Mouse (Mus musculus): ENCODE data around the gene Ppp2r5a. TPM values are rescaled to one million over a fixed set of nuclear protein-coding genes. Genes with fewer than 3 reads are reported as not detected.

Ppp2r5a gene
- total RNA-seq, 2 experiments from 2014 or later: 65.0 to 80.1 TPM

DNA sequence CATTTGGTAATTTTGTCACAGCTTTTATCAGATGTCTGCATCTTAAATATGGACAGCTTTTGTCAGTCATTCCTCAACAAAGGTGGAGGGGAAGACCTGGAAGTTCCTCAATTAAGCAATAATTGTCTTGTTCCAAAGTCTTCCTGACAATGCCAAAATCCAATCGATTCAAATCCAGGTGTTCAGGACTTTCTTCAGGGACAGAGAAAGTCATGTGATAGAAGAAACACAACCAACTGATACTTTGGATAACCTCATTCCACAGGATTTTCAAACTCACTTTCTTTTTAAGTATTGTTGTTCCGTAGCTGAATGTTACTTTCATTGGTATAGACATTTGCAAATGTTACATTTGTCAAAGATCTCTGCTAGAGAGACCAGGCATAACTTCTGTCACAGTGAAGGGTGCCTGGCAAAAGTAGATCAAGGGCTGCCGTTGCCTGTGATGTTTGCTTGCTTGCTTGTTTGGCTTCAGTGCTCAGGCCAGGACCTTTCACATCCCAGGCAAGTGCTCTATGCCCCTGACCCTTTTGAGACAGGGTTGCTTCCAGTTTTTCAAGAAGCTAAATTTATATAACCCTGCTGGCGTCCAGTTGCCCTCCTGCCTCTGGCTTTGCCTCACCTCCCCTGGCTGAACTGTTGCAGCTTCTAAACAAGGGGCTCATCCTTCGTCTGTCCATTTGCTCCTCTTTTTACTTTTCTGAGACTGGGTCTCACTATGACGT lies 10.8 kb upstream of the Ppp2r5a start:
- intact Hi-C loops (cut with DNase I): no loop called here
- H3K27ac ChIP-seq: no peak overlapping the region
- H3K4me3 ChIP-seq: no peak overlapping the region
- TF ChIP-seq CTCF (IDR thresholded peaks at IDR 0.05): no peak
- DNase-seq: no peak

DNA sequence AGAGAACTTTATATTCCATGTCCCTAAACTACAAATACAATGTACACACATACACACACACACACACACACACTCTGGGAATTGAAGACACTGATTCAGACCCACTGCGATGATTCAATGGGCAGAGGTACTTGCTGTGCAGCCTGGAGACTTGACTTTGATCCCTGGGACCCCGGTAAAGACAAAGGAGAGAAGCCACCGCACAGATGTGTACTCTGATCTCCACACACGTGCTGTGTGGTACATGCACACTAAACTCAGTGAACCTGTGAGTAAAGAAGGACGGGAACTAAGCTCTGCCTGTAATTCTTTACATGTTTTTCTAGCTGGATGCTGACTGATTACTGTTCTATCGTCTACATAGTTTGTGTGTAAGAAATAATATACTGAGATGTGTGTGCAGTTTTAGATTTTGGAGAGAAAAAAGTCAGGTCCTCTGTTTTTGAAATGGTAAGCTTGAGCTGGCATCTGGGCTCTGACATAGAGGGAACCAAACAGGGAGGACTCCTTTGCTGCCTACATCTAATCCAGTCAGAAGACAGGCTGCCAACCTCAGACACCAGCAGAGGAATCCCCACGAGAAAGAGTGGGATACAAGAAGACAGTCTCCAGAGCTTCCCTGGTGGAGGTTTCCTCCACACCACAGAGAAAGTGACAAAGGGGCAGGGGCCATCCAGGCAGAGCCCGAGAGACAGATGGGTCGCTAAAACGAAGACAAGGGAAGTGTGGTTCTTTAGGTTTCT lies 7.4 kb upstream of the Ppp2r5a start:
- no peak for DNase-seq
- Histone ChIP-seq H3K27ac (peak overlapping the region; percentile 46; the same call in 1 of the 2 replicates), H3K4me3 (peak overlapping the region; percentile 46)
- TF ChIP-seq CTCF (IDR thresholded peaks at IDR 0.05): no peak
- intact Hi-C loops (cut with DNase I): no loop called here

DNA sequence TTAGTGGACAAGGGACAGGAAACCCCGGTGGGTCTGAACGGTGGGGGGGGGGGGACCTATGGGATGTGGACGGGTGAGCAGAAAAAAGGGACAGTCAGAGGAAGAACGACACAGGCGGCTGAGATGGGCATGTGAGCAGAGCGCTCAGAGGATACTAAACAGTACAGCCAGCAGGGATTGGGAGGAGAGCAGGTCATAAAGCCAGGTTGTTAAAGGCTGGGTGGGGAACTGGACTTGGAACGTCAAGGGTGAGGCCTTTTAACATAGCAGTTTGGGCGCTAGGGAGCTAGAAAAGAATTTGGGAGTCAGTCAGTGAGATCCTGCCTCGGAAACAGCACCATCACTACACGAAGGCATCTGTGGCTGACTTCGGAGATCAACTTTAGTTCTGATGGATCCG lies 4.2 kb upstream of the Ppp2r5a start:
- no peak for TF ChIP-seq CTCF (IDR thresholded peaks at IDR 0.05)
- intact Hi-C loops (cut with DNase I): no loop called here
- Histone ChIP-seq H3K4me3 (no peak overlapping the region), H3K27ac (no peak overlapping the region)
- no peak for DNase-seq

DNA sequence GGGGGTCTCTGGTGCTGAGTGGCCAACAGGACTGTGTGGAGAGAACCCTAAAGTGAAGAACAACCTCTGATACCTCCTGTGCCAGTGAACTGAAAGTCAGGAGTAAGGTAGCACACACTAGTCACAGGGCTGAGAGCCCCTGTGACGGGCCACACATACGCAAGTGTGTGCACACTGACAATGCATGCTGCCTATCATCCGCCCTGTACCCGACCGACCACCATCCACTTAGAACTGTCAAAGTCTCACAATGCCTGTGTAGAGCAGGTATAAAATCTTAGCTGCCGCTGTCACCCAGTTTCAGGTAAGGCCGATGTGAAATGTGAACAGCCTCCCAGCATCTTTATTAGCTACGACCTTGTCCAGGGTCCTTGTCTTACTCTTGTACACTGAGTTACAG lies 3.4 kb upstream of the Ppp2r5a start:
- no peak for TF ChIP-seq CTCF (IDR thresholded peaks at IDR 0.05)
- no peak overlapping the region for H3K27ac ChIP-seq
- no peak for DNase-seq
- intact Hi-C loops (cut with DNase I): no loop called here
- no peak overlapping the region for H3K4me3 ChIP-seq

DNA sequence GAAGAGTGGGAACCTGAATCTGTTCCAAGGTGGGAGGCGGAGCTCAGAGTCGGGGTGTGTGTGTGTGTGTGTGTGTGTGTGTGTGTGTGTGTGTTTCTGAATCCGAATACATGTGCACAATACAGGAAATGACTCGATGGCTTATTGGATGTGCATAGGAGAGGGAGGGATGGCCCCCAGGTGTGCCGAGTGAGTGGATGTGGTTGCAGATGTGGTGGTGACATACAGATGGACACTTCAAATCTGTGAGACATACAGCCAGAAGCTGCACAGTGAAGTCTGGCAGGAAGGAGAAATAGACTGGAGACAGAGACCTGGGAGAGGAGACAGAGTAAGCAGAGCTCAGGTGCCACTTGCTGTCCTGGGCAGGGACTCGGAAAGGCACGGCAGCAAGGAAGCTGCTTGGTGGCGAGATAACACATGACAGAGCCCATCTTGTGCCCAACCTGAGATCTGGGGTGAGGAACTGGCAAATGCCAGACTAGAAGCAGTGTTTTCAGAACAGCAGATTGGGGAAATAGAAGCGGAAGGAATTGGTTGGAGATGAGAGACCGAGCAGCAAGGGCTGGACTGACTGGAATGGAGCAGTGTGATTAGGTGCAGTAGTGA lies 1.8 kb upstream of the Ppp2r5a start:
- no peak for DNase-seq
- Histone ChIP-seq H3K4me3 (no peak overlapping the region), H3K27ac (no peak overlapping the region)
- intact Hi-C loops (cut with DNase I): no loop called here
- no peak for TF ChIP-seq CTCF (IDR thresholded peaks at IDR 0.05)

DNA sequence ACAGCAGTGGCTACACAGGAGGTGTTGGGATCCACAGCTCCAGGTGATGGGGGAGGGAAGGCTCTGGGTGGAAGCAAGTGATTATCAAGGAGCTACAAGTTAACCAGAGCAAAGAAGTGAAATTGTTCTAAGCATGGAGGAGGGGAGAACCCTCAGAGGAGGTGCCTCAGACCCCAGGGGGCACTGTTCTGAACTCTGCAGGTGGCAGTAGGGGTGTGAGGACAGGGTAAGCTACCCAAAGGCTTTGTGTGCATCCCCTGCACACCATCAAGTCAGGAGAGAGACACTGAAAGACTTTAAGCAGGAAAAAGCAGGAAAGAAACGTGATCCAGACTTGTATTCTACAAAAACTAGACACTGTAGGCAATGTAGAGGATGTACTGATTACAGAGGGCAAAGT lies 1.2 kb upstream of the Ppp2r5a start:
- intact Hi-C loops (cut with DNase I): no loop called here
- H3K4me3 ChIP-seq: no peak overlapping the region

DNA sequence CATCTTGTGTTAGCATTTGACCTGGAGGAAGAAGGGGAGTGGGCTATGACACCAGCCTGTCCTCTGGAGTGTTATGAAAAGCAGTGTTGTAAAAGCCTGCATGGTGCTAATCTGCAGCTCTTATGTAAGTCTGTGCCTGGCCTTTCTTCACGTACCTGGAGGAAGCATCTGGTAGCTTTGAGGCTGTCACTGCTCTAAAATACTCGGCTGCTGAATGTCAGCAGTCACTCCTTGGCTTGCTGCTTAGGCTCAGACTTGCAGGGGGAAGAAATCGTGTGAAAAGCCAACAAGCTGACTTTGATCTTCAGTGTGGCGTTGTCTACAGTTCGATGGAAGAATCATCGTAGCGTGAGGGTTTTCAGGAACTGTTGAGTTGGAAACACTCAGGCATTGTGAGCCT lies 566 bp downstream of the Ppp2r5a start:
- Histone ChIP-seq H3K4me3 (no peak overlapping the region), H3K27ac (peak overlapping the region; percentile 28; the same call in 1 of the 2 replicates)
- DNase-seq: no peak
- no peak for TF ChIP-seq CTCF (IDR thresholded peaks at IDR 0.05)
- intact Hi-C loops (cut with DNase I): no loop called here

More for the DNA sequence above, 1.2 kb upstream of the Ppp2r5a start:
- no peak for DNase-seq
- H3K27ac ChIP-seq: no peak overlapping the region
- no peak for TF ChIP-seq CTCF (IDR thresholded peaks at IDR 0.05)

DNA sequence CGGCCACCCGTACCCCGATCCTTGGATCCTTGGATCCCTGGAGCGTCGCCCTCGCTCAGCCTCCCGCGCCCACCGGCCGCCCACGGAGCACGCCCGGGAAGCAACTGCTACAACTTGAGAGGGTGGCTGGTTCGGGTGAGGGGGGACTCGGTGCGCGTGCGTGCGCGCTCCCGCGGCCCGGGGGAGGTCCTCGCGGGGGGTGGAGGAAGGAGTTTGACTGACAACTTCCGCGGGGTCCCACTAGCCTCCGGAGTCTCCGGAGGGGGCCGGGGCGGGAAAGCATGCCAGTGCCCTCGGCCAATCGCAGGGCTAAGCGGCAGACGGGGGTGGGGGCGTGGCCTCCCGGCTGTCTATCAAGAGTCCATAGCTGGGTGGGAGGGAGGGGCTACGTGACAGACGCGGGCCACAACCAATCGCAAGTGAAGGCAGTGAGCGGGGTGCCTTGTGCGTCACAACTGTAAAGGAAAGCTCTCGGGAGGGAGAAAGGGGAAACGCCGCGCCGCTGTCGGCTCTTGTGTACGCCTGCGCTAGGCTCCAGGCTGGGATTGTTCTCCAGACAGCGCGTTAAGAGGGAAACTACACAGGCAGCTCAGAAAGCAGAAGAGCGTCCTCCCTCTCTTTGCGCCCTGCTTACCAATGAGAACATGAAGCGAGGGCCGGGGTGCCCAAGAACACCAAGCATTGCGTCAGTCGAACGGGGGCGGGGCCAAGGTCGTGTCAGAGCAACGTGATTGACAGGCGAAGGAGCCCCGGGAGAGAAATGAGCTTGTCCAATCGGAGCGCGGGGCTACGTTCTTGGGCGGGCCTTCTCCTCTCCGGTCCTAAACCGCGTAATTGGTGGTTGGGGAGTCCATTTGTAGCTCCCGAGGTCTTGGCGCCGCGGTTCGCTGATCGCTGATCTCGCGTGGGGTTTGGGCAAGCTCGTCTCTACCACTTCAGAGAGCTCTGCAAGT lies 5.9 kb downstream of the Ppp2r5a start:
- intact Hi-C loops (cut with DNase I): loop anchor here (5.0 kb wide), 1 partner anchor 60 kb away; no protein-coding TSS in a partner anchor
- peak overlapping the region; percentile 100 for H3K27ac ChIP-seq
- H3K4me3 ChIP-seq: peak overlapping the region; percentile 84
- DNase-seq: peak; percentile 100
- no peak for TF ChIP-seq CTCF (IDR thresholded peaks at IDR 0.05)

DNA sequence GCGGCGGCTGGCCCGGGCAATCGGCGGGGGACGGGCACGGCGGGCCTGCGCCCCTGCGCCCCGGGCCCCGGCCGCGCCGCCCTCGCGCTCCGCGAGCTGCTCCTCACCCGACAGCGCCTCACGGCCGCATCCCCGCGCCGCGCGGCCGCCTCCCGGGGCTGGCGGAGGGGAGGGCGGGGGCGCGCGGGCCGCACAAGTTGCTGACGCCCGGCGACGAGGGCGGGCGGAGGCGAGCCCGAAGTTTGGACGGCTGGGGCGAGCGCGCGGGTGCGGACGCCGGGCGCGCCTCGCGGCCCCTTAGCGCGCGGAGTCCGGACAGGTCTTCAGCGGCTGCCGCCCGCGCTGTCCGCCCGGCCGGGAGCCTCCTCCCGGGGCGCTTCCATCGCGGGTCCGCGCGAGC lies 6.6 kb downstream of the Ppp2r5a start:
- peak; percentile 89 for DNase-seq

DNA sequence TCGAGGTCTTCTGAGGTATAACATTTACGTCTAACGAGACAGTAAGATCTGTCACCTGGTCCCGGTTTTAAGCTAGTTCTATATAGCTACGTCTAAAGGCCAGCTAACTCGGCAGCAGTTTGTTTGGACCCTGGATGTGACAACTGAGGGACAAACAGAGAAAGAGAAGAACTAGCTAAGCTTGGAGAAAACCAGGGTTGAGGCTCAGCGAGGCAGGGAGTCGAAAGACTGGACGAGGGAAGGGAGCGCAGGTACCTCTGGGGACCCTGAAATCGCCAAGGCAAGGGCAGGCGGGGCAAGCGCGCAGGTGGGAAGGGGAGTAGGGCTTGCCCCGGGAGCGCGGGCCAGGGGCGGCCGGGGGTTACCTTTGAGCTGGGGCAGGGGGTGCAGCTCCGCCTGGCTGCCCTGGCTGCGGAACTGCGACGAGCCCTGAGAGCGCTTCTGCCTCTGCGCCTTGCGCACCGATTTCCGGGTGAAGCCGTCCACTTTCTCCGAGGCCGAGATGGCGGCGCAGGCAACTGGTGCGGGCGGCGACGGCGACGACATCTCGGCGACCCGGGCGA lies 7.1 kb downstream of the Ppp2r5a start:
- peak overlapping the region; percentile 84 for H3K4me3 ChIP-seq
- H3K27ac ChIP-seq: peak overlapping the region; percentile 100
- peak; percentile 74 for DNase-seq
- intact Hi-C loops (cut with DNase I): loop anchor here (5.0 kb wide), 1 partner anchor 61 kb away; no protein-coding TSS in a partner anchor
- no peak for TF ChIP-seq CTCF (IDR thresholded peaks at IDR 0.05)

More for the DNA sequence above, 6.6 kb downstream of the Ppp2r5a start:
- no peak for TF ChIP-seq CTCF (IDR thresholded peaks at IDR 0.05)
- intact Hi-C loops (cut with DNase I): loop anchor here (5.0 kb wide), 1 partner anchor 61 kb away; no protein-coding TSS in a partner anchor
- H3K4me3 ChIP-seq: peak overlapping the region; percentile 84
- peak overlapping the region; percentile 100 for H3K27ac ChIP-seq

DNA sequence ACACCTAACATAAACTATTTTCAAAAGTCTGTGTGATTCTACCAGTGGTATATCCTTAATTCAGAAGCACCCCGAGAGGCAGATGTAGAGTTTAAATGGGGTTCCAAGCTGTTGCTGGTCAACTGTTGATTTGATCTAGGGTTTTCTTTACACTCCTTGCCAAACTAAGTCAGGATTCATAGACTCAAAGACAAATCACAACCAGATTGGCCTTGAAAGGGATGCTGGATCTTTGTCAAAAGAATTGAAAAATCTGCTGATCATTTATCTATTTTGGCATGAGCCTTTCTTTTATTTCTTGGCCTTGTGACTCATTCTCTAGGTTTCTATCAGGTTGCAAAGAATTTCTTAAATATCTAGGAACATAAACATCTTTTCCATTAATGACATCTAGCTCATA lies 7.9 kb downstream of the Ppp2r5a start:
- TF ChIP-seq CTCF (IDR thresholded peaks at IDR 0.05): no peak
- Histone ChIP-seq H3K4me3 (peak overlapping the region; percentile 84), H3K27ac (peak overlapping the region; percentile 100)
- intact Hi-C loops (cut with DNase I): loop anchor here (5.0 kb wide), 1 partner anchor 62 kb away; no protein-coding TSS in a partner anchor
- DNase-seq: no peak

All from gastrocnemius, adult 2 months (tissue).